Mouse (Mus musculus) heart, embryonic 14.5 days (tissue): ENCODE data around the gene Dmwd. TPM values are rescaled to one million over a fixed set of nuclear protein-coding genes. Genes with fewer than 3 reads are reported as not detected.

Experiments used
- ATAC-seq: fragments of 200-750 bp; cut with Nextera tagmentation; 2 replicates; pipeline ENCODE4 v1.8.0; 2017; ENCODE audit warnings: low read depth, moderate TSS enrichment; ENCODE audit not compliant: insufficient number of reproducible peaks, insufficient read depth, low FRiP score
- H3K27ac ChIP-seq, 2 experiments: fragments of 200-500 bp in 1 of 2; fragments of 300-500 bp in 1 of 2; sonication (generic) in 1 of 2; replicated peaks in 1 of 2; 2 replicates each; pipeline ENCODE4 v1.5.1; 2012 to 2014; ENCODE audit warnings: low read depth in 2 of 2, low read length in 2 of 2, control low read depth in 1 of 2, mild to moderate bottlenecking in 1 of 2, mixed read lengths in 1 of 2; ENCODE audit not compliant: control insufficient read depth in 1 of 2, insufficient read depth in 1 of 2
- H3K27me3 ChIP-seq: fragments of 300-500 bp; sonication (generic); 2 replicates; pipeline ENCODE4 v1.6.1; 2014; ENCODE audit warnings: mild to moderate bottlenecking, low read length, control low read depth; ENCODE audit not compliant: control insufficient read depth, insufficient read depth
- H3K36me3 ChIP-seq: fragments of 300-500 bp; sonication (generic); 2 replicates; pipeline ENCODE4 v1.6.1; 2014; ENCODE audit warnings: mild to moderate bottlenecking, control low read depth, low read length, mixed read lengths; ENCODE audit not compliant: control insufficient read depth, insufficient read depth
- H3K4me1 ChIP-seq, 2 experiments: fragments of 200-500 bp in 1 of 2; fragments of 300-500 bp in 1 of 2; sonication (generic) in 1 of 2; 2 replicates each; pipeline ENCODE4 v1.6.1; 2012 to 2014; ENCODE audit warnings: low read length in 2 of 2, control low read depth in 1 of 2, mixed read lengths in 1 of 2; ENCODE audit not compliant: control insufficient read depth in 2 of 2, insufficient read depth in 2 of 2
- H3K4me2 ChIP-seq: fragments of 300-500 bp; sonication (generic); 2 replicates; pipeline ENCODE4 v1.6.1; 2014; ENCODE audit warnings: mild to moderate bottlenecking, low read length
- H3K4me3 ChIP-seq, 2 experiments: fragments of 200-500 bp in 1 of 2; fragments of 300-500 bp in 1 of 2; sonication (generic) in 1 of 2; 2 replicates each; pipeline ENCODE4 v1.5.1; 2012 to 2014; ENCODE audit warnings: low read length in 2 of 2, mild to moderate bottlenecking in 2 of 2, control low read depth in 1 of 2, low read depth in 1 of 2, moderate library complexity in 1 of 2; ENCODE audit not compliant: control insufficient read depth in 1 of 2, insufficient read depth in 1 of 2
- H3K9ac ChIP-seq: fragments of 300-500 bp; sonication (generic); 2 replicates; pipeline ENCODE4 v1.6.1; 2014; ENCODE audit warnings: mild to moderate bottlenecking, low read length
- H3K9me3 ChIP-seq: fragments of 300-500 bp; sonication (generic); 2 replicates; pipeline ENCODE4 v1.6.1; 2016; ENCODE audit warnings: low read length, control low read depth; ENCODE audit not compliant: control insufficient read depth
- WGBS: fragments of 180-500 bp; shearing (Covaris S2); extraction: QIAGEN DNeasy Blood & Tissue Kit; methylation state at CpG from one replicate; pipeline ENCODE4 v1.1.7; 2014; 5-methylcytosine and 5-hydroxymethylcytosine counted together
- polyA plus RNA-seq: library from polyadenylated mRNA; unstranded; fragments of >200 nt; fragmentation: Nextera tagmentation; extraction: Ambion mirVana; gene quantifications from 2 replicates; pipeline ENCODE4 v1.2.1, GENCODE M21; 2014

Gene Dmwd
- polyA plus RNA-seq, 1 experiment from 2014 or later: 19.6 TPM

DNA sequence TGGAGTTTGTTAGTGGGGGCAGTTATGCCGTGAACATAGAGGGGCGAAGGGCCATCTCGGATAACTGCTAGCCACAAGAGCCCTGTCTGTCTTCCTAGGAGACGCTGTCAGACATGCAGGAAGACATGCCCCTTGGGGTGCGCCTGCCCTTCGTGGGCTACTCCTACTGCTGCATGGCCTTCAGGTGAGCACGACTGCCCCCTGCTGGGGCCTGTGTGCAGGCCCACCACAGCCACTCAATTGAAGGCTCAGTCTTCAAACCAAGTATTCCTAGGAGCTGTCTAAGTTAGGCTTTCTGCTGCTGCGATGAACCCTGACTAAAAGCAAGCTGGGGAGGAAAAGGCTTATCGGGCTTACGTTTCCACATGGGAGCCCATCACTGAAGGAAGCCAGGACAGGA lies 12.8 kb downstream of the Dmwd start:
- Histone ChIP-seq H3K27me3 (no peaks in the 10 kb centered on the region), H3K9ac (no peak overlapping the region), H3K4me2 (no peak overlapping the region), H3K9me3 (no peaks in the 10 kb centered on the region), H3K4me3 (no peak overlapping the region), H3K27ac (no peak overlapping the region), H3K36me3 (peaks cover 51% of the 10 kb centered on the region), H3K4me1 (peaks cover 40 to 46% of the 10 kb centered on the region in 2 experiments)
- ATAC-seq: no peak
- 35% methylated on average over 10 of the region's 10 CpGs for WGBS

DNA sequence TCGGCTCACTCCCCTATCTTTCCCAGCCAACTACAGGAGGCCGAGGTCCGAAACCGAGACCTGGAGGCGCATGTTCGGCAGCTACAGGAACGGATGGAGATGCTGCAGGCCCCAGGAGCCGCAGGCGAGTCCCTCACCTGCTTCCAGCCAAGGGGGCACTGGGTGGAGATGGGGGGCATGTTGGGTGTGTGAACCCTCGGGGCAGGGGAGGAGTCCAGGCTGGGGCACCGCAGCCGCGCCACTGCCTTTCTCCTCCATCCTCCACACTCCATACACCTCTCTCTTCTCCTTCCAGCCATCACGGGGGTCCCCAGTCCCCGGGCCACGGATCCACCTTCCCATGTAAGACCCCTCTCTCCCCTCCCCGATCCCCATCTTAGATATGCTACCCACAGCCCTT lies 15.9 kb downstream of the Dmwd start:
- Histone ChIP-seq H3K4me1 (peaks cover 29 to 30% of the 10 kb centered on the region in 2 experiments), H3K27me3 (no peaks in the 10 kb centered on the region), H3K27ac (peak overlapping the region; percentile 92 to 100; a peak in 2 of 4 replicates), H3K4me2 (peak overlapping the region; percentile 87), H3K36me3 (peaks cover 52% of the 10 kb centered on the region), H3K9me3 (no peaks in the 10 kb centered on the region), H3K9ac (peak overlapping the region; percentile 66; the same call in 1 of the 2 replicates), H3K4me3 (no peak overlapping the region)
- no peak for ATAC-seq
- 48% methylated on average over 17 of the region's 17 CpGs for WGBS

DNA sequence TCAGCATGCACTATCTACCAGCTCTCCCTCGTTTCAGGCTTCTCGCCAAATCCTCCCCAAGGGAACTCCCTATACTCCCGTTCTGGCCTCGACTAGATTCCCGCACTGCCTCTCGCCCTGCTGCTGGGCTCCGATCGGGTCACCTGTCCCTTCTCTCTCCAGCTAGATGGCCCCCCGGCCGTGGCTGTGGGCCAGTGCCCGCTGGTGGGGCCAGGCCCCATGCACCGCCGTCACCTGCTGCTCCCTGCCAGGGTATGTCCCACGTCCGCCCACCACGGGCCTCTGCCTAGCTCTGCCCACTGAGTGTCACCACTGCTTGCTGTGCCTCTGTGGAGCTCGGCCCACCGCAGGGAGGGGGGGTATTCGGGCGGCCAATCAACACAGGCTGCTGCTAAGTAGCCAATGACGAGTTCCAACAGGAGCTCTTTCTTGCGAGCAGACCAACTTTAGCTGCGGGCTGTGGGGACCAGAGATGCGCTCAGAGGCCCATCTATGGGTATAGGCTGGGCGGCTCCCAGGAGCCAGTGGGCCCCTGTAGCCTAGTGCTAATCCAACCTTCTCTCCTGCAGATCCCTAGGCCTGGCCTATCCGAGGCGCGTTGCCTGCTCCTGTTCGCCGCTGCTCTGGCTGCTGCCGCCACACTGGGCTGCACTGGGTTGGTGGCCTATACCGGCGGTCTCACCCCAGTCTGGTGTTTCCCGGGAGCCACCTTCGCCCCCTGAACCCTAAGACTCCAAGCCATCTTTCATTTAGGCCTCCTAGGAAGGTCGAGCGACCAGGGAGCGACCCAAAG lies 16.6 kb downstream of the Dmwd start:
- ATAC-seq: peak; percentile 40

DNA sequence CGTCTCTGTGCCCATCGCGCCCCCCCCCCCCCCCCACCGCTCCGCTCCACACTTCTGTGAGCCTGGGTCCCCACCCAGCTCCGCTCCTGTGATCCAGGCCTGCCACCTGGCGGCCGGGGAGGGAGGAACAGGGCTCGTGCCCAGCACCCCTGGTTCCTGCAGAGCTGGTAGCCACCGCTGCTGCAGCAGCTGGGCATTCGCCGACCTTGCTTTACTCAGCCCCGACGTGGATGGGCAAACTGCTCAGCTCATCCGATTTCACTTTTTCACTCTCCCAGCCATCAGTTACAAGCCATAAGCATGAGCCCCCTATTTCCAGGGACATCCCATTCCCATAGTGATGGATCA lies 17.1 kb downstream of the Dmwd start:
- H3K4me2 ChIP-seq: peak overlapping the region; percentile 87
- peak; percentile 35 for ATAC-seq
- no peaks in the 10 kb centered on the region for H3K27me3 ChIP-seq
- peak overlapping the region; percentile 66 for H3K9ac ChIP-seq
- H3K27ac ChIP-seq: peak overlapping the region; percentile 92 to 100
- H3K4me3 ChIP-seq: peak overlapping the region; percentile 48 to 79
- H3K4me1 ChIP-seq: peaks cover 30 to 42% of the 10 kb centered on the region in 2 experiments
- no peaks in the 10 kb centered on the region for H3K9me3 ChIP-seq
- peaks cover 51% of the 10 kb centered on the region for H3K36me3 ChIP-seq
- 0% methylated on average over 10 of the region's 15 CpGs for WGBS

More for the DNA sequence above, 16.6 kb downstream of the Dmwd start:
- 7% methylated on average over 36 of the region's 38 CpGs for WGBS
- peaks cover 30 to 37% of the 10 kb centered on the region in 2 experiments for H3K4me1 ChIP-seq
- no peaks in the 10 kb centered on the region for H3K9me3 ChIP-seq
- H3K27me3 ChIP-seq: no peaks in the 10 kb centered on the region
- peak overlapping the region; percentile 66 for H3K9ac ChIP-seq
- H3K27ac ChIP-seq: peak overlapping the region; percentile 92 to 100
- H3K4me3 ChIP-seq: peak overlapping the region; percentile 48 to 79
- H3K4me2 ChIP-seq: peak overlapping the region; percentile 87
- peaks cover 52% of the 10 kb centered on the region for H3K36me3 ChIP-seq

DNA sequence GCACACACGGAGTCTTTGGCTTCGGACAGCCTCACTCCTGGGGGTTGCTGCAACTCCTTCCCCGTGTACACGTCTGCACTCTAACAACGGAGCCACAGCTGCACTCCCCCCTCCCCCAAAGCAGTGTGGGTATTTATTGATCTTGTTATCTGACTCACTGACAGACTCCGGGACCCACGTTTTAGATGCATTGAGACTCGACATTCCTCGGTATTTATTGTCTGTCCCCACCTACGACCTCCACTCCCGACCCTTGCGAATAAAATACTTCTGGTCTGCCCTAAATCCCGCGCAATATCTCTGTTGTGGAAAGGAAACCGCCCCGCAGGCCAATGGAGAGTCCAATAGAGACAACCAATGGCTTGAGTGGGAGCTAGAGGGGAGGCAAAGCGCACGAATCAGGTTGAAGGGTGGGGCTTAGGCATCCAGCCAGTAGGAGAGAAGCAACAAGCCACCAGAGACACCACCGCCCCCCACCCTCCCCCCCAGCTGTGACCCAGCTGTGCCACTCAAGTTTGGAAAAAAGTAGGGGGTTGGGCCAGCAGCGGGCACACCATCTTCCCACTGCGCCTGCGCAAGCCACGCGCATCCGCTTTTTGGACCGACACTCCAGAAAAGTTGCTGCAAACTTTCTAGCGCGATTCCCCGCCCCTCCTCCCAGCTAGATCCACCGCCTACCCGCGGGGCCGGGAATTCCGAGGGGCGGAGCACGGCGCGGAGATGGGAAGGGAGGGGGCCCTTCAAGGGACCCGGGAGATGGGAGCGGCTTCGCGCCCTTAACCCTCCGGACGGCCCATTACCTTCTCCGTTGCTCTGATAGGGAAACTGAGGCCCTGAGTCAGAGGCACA lies 17.7 kb downstream of the Dmwd start:
- ATAC-seq: peak; percentile 78
- Histone ChIP-seq H3K27me3 (no peaks in the 10 kb centered on the region), H3K4me1 (peaks cover 30 to 45% of the 10 kb centered on the region in 2 experiments), H3K9ac (peak overlapping the region; percentile 96), H3K4me2 (peak overlapping the region; percentile 87), H3K27ac (peak overlapping the region; percentile 99 to 100), H3K9me3 (no peaks in the 10 kb centered on the region), H3K4me3 (peak overlapping the region; percentile 79 to 89), H3K36me3 (peaks cover 50% of the 10 kb centered on the region)
- WGBS: under 1% methylated on average over 45 of the region's 45 CpGs

DNA sequence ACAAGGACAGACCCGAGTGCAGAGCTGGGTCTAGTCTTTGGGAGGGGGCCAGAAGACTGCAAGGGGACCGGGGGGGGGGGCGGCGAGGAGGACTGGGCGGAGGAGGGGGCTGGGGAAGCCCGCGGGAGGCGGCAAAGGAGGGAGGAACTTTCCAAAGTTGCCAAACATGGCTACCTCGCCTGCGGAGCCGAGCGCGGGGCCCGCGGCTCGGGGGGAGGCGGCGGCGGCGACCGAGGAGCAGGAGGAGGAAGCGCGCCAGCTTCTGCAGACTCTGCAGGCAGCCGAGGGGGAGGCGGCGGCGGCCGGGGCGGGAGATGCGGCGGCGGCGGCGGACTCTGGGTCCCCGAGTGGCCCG lies 18.4 kb downstream of the Dmwd start, which contains the start of gene Six5:
Gene Six5 (plus strand): TSS at position 124 of the 355 bp plus-strand sequence.
- H3K4me3 ChIP-seq: peak within 1 kb of the TSS; percentile 79 to 89
- no peaks in the 10 kb centered on the region for H3K27me3 ChIP-seq
- 1% methylated on average over 25 of the region's 36 CpGs for WGBS
- no peaks in the 10 kb centered on the region for H3K9me3 ChIP-seq
- peaks cover 30 to 45% of the 10 kb centered on the region in 2 experiments for H3K4me1 ChIP-seq
- H3K36me3 ChIP-seq: peaks cover 45% of the 10 kb centered on the region
- ATAC-seq: no peak; the same call in 1 of the 2 replicates
- H3K9ac ChIP-seq: peak within 1 kb of the TSS; percentile 96
- H3K4me2 ChIP-seq: peak within 1 kb of the TSS; percentile 87
- peak within 1 kb of the TSS; percentile 99 to 100 for H3K27ac ChIP-seq

DNA sequence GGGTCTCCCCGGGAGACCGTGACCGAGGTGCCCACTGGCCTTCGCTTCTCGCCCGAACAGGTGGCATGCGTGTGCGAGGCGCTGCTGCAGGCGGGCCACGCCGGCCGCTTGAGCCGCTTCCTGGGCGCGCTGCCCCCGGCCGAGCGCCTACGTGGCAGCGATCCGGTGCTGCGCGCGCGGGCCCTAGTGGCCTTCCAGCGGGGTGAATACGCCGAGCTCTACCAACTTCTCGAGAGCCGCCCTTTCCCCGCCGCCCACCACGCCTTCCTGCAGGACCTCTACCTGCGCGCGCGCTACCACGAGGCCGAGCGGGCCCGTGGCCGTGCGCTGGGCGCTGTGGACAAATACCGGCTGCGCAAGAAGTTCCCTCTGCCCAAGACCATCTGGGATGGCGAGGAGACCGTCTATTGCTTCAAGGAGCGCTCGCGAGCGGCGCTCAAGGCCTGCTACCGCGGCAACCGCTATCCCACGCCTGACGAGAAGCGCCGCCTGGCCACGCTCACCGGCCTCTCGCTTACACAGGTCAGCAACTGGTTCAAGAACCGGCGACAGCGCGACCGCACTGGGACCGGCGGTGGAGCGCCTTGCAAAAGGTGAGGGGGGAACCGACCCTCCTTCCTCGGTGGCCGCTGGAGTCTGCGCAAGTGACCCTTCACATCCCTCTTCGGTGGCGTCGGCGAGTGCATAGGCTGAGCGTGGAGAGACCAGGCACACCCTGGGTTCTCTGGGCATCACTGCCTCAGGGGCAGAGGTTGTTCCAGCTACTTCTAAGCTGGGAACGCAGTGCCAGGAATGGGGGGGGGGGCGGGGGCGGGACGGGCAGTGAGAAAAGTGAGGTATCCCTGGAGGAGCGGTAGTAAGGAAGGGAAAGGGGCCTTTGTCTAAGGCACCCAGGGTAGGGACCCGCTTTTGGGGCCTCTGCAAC lies 19.1 kb downstream of the Dmwd start:
- under 1% methylated on average over 69 of the region's 87 CpGs for WGBS
- no peak for ATAC-seq
- H3K4me2 ChIP-seq: peak overlapping the region; percentile 87
- peak overlapping the region; percentile 92 to 100 for H3K27ac ChIP-seq
- H3K4me3 ChIP-seq: peak overlapping the region; percentile 79 to 89
- no peaks in the 10 kb centered on the region for H3K27me3 ChIP-seq
- H3K36me3 ChIP-seq: peaks cover 39% of the 10 kb centered on the region
- H3K4me1 ChIP-seq: peaks cover 30 to 45% of the 10 kb centered on the region in 2 experiments
- H3K9ac ChIP-seq: peak overlapping the region; percentile 96
- no peaks in the 10 kb centered on the region for H3K9me3 ChIP-seq
